ENCODE assay signal across 10 mouse cellular contexts in the genomic region with DNA sequence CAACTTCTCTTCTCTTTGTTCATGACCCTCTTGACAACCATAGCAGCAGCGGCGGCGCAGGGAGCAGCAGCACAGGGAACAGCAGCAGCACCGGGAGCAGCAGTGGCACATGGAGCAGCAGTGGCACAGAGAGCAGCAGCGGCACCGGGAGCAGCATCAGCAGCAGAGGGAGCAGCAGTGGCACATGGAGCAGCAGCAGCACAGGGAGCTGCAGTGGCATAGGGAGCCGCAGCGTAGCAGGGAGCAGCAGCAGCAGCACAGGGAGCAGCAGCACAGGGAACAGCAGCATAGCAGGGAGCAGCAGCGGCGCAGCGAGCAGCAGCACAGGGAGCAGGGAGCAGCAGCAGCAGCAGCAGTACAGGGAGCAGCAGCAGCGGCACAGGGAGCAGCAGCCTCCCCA. TPM values are rescaled to one million over a fixed set of nuclear protein-coding genes. Genes with fewer than 3 reads are reported as not detected.
DNase-seq lines count a peak whose midpoint lies in the region; ATAC-seq and TF ChIP-seq lines count a peak whose summit lies in the region.
"Had no signal": no experiment of that assay in that cellular context is flagged by ENCODE, and none has a peak within 500 bp of the region (broad histone marks: within the 10 kb centered on the region; RNA-seq: fewer than 3 reads in every experiment).

No protein-coding gene starts in this region.

- no peak for ATAC-seq in lung, postnatal 0 days
- ATAC-seq in embryonic facial prominence, embryonic 15.5 days (ENCODE audit: insufficient number of reproducible peaks, low FRiP score, low TSS enrichment, low read depth) = no peak
- ATAC-seq in intestine, embryonic 16.5 days = no peak
- no peak for ATAC-seq in stomach, embryonic 16.5 days (ENCODE audit: insufficient read depth, low FRiP score)

- 0 out of 2 replicates have a peak, but pooled peaks cover 3% of the 10 kb centered on the region for H3K4me1 ChIP-seq in lung, postnatal 0 days (ENCODE audit: insufficient read depth, low read depth, low read length)
- no peaks in the 10 kb centered on the region for H3K4me1 ChIP-seq in lung, adult 2 months (ENCODE audit: control insufficient read depth, insufficient read depth, low read length)
- H3K4me1 ChIP-seq in embryonic facial prominence, embryonic 15.5 days = peaks cover 10% of the 10 kb centered on the region
- H3K4me1 ChIP-seq in intestine, embryonic 16.5 days (ENCODE audit: control insufficient read depth, insufficient read depth, low read length) = peaks cover 10% of the 10 kb centered on the region
- H3K4me1 ChIP-seq in stomach, embryonic 16.5 days (ENCODE audit: control insufficient read depth, insufficient read depth, low read length) = peaks cover 13% of the 10 kb centered on the region; the same call in 1 of the 2 replicates

- TF ChIP-seq CTCF in lung, postnatal 0 days (IDR thresholded peaks at IDR 0.05) = peak; percentile 28; the same call in 1 of the 2 replicates
- TF ChIP-seq CTCF in lung, adult 2 months (IDR thresholded peaks at IDR 0.05; ENCODE audit: insufficient read depth, low read length) = no peak

- no peaks in the 10 kb centered on the region for H3K36me3 ChIP-seq in lung, postnatal 0 days (ENCODE audit: insufficient read depth, low read length)
- no peaks in the 10 kb centered on the region for H3K36me3 ChIP-seq in embryonic facial prominence, embryonic 15.5 days
- H3K36me3 ChIP-seq in intestine, embryonic 16.5 days (ENCODE audit: control insufficient read depth, insufficient read depth, low read length) = no peaks in the 10 kb centered on the region
- no peaks in the 10 kb centered on the region for H3K36me3 ChIP-seq in stomach, embryonic 16.5 days (ENCODE audit: control insufficient read depth, insufficient read depth, low read length)

- H3K27ac ChIP-seq in lung, postnatal 0 days (ENCODE audit: low read length) = no peak overlapping the region
- no peak overlapping the region for H3K27ac ChIP-seq in embryonic facial prominence, embryonic 15.5 days (replicated peaks)
- no peak overlapping the region for H3K27ac ChIP-seq in intestine, embryonic 16.5 days (ENCODE audit: low read length)
- H3K27ac ChIP-seq in stomach, embryonic 16.5 days (ENCODE audit: low read length) = no peak overlapping the region
- H3K27ac ChIP-seq: heart, adult 2 months had no signal

- 10% methylated on average over 12 of the region's 12 CpGs for WGBS in lung, postnatal 0 days
- 28% methylated on average over 12 of the region's 12 CpGs for WGBS in lung, adult 2 months
- WGBS in embryonic facial prominence, embryonic 15.5 days = 9% methylated on average over 12 of the region's 12 CpGs
- WGBS in intestine, embryonic 16.5 days = 21% methylated on average over 12 of the region's 12 CpGs
- 18% methylated on average over 12 of the region's 12 CpGs for WGBS in stomach, embryonic 16.5 days

- no peak for TF ChIP-seq POLR2A in lung, adult 2 months (IDR thresholded peaks at IDR 0.05; ENCODE audit: borderline replicate concordance, extremely low read depth, low read depth, low read length)

- no peak overlapping the region for H3K9ac ChIP-seq in lung, postnatal 0 days (replicated peaks; ENCODE audit: low read depth)
- no peak overlapping the region for H3K9ac ChIP-seq in embryonic facial prominence, embryonic 15.5 days
- peak overlapping the region; percentile 45; the same call in 1 of the 2 replicates for H3K9ac ChIP-seq in intestine, embryonic 16.5 days (ENCODE audit: low read depth, low read length)
- peak overlapping the region; percentile 43 for H3K9ac ChIP-seq in stomach, embryonic 16.5 days (ENCODE audit: low read length)

- DNase-seq in lung, postnatal 0 days (ENCODE audit: low spot score) = no peak
- DNase-seq in lung, adult 2 months = no peak
- no peak for DNase-seq in layer of hippocampus, postnatal 14 days (ENCODE audit: low spot score in 2 of 2)
- no peak for DNase-seq in ovary, postnatal 36 days (ENCODE audit: low spot score)
- DNase-seq: cerebellum, postnatal 10 days; heart, adult 2 months had no signal

- no peaks in the 10 kb centered on the region for H3K9me3 ChIP-seq in lung, postnatal 0 days (ENCODE audit: low read length)
- H3K9me3 ChIP-seq in embryonic facial prominence, embryonic 15.5 days (replicated peaks) = no peaks in the 10 kb centered on the region
- H3K9me3 ChIP-seq in intestine, embryonic 16.5 days (ENCODE audit: control insufficient read depth, low read length) = no peaks in the 10 kb centered on the region
- H3K9me3 ChIP-seq in stomach, embryonic 16.5 days (replicated peaks; ENCODE audit: control insufficient read depth, low read length) = no peaks in the 10 kb centered on the region

- no peak for TF ChIP-seq EP300 in lung, postnatal 0 days (IDR thresholded peaks at IDR 0.05)

- H3K4me3 ChIP-seq in lung, postnatal 0 days (ENCODE audit: low read depth, low read length) = no peak overlapping the region
- no peak overlapping the region for H3K4me3 ChIP-seq in lung, adult 2 months (replicated peaks; ENCODE audit: extremely low read depth, low read depth, low read length)
- H3K4me3 ChIP-seq in embryonic facial prominence, embryonic 15.5 days (replicated peaks) = no peak overlapping the region
- no peak overlapping the region for H3K4me3 ChIP-seq in intestine, embryonic 16.5 days (ENCODE audit: low read length)
- H3K4me3 ChIP-seq in stomach, embryonic 16.5 days (replicated peaks; ENCODE audit: low read length) = no peak overlapping the region
- H3K4me3 ChIP-seq: heart, adult 2 months; myocyte had no signal

- no peak overlapping the region for H3K4me2 ChIP-seq in lung, postnatal 0 days (replicated peaks; ENCODE audit: low read depth, low read length)
- peak overlapping the region; percentile 24 for H3K4me2 ChIP-seq in embryonic facial prominence, embryonic 15.5 days (replicated peaks)
- H3K4me2 ChIP-seq in intestine, embryonic 16.5 days (ENCODE audit: low read depth, low read length) = peak overlapping the region; percentile 16; the same call in 1 of the 2 replicates
- no peak overlapping the region for H3K4me2 ChIP-seq in stomach, embryonic 16.5 days (ENCODE audit: low read depth, low read length)

- H3K27me3 ChIP-seq in lung, postnatal 0 days (replicated peaks; ENCODE audit: insufficient read depth, low read length) = no peaks in the 10 kb centered on the region
- H3K27me3 ChIP-seq in embryonic facial prominence, embryonic 15.5 days = peaks cover 4% of the 10 kb centered on the region; the same call in 1 of the 2 replicates
- no peaks in the 10 kb centered on the region for H3K27me3 ChIP-seq in intestine, embryonic 16.5 days (replicated peaks; ENCODE audit: control insufficient read depth, insufficient read depth, low read length)
- no peaks in the 10 kb centered on the region for H3K27me3 ChIP-seq in stomach, embryonic 16.5 days (ENCODE audit: control insufficient read depth, insufficient read depth, low read length)

RNA-seq across cellular contexts. Expression of a gene that starts 5.0 kb away (rescaled TPM):
- polyA plus RNA-seq in lung, postnatal 0 days (2015; fragmentation: Nextera tagmentation; extraction: Ambion mirVana) = 26.3 and 27.4 TPM in 2 replicates
- polyA plus RNA-seq in lung, adult 2 months (2012; rRNA removed) = 136 and 146 TPM in 2 replicates
- 32.6 and 36.7 TPM in 2 replicates for polyA plus RNA-seq in embryonic facial prominence, embryonic 15.5 days (2015; fragmentation: Nextera tagmentation; extraction: Ambion mirVana)
- polyA plus RNA-seq in intestine, embryonic 16.5 days (2015; fragmentation: Nextera tagmentation; extraction: Ambion mirVana) = 12.2 and 13.5 TPM in 2 replicates
- polyA plus RNA-seq in stomach, embryonic 16.5 days (2015; fragmentation: Nextera tagmentation; extraction: Ambion mirVana) = 21.7 and 22.2 TPM in 2 replicates
- 10 to 100 TPM; 71.1 to 85.9 TPM for total RNA-seq in layer of hippocampus, postnatal 14 days (2021)

RNA-seq across cellular contexts. Expression of a gene that starts 10.6 kb away (rescaled TPM):
- 1.2 and 1.3 TPM in 2 replicates for polyA plus RNA-seq in lung, postnatal 0 days (2015; fragmentation: Nextera tagmentation; extraction: Ambion mirVana)
- polyA plus RNA-seq in lung, adult 2 months (2012; rRNA removed) = 1.1 and 1.2 TPM in 2 replicates
- 3.7 and 4.3 TPM in 2 replicates for polyA plus RNA-seq in embryonic facial prominence, embryonic 15.5 days (2015; fragmentation: Nextera tagmentation; extraction: Ambion mirVana)
- 5.2 and 6.6 TPM in 2 replicates for polyA plus RNA-seq in intestine, embryonic 16.5 days (2015; fragmentation: Nextera tagmentation; extraction: Ambion mirVana)
- polyA plus RNA-seq in stomach, embryonic 16.5 days (2015; fragmentation: Nextera tagmentation; extraction: Ambion mirVana) = 7.9 and 9.4 TPM in 2 replicates
- 10 to 100 TPM; 60.1 to 69.3 TPM for total RNA-seq in layer of hippocampus, postnatal 14 days (2021)

RNA-seq across cellular contexts. Expression of a gene that starts 16.9 kb away (rescaled TPM):
- 65.3 and 66.8 TPM in 2 replicates for polyA plus RNA-seq in lung, postnatal 0 days (2015; fragmentation: Nextera tagmentation; extraction: Ambion mirVana)
- polyA plus RNA-seq in lung, adult 2 months (2012; rRNA removed) = 237 and 263 TPM in 2 replicates
- 92.8 and 95.7 TPM in 2 replicates for polyA plus RNA-seq in embryonic facial prominence, embryonic 15.5 days (2015; fragmentation: Nextera tagmentation; extraction: Ambion mirVana)
- 81.9 and 87.6 TPM in 2 replicates for polyA plus RNA-seq in intestine, embryonic 16.5 days (2015; fragmentation: Nextera tagmentation; extraction: Ambion mirVana)
- 80.6 and 104 TPM in 2 replicates for polyA plus RNA-seq in stomach, embryonic 16.5 days (2015; fragmentation: Nextera tagmentation; extraction: Ambion mirVana)
- 10 to 100 TPM; 93.6 to 96.0 TPM for total RNA-seq in layer of hippocampus, postnatal 14 days (2021)

RNA-seq across cellular contexts. Expression of a gene that starts 56.2 kb away (rescaled TPM):
- 0.15 and 0.33 TPM in 2 replicates for polyA plus RNA-seq in lung, postnatal 0 days (2015; fragmentation: Nextera tagmentation; extraction: Ambion mirVana)
- polyA plus RNA-seq in lung, adult 2 months (2012; rRNA removed) = 1.7 and 2.1 TPM in 2 replicates
- 2.5 and 4.0 TPM in 2 replicates for polyA plus RNA-seq in embryonic facial prominence, embryonic 15.5 days (2015; fragmentation: Nextera tagmentation; extraction: Ambion mirVana)
- polyA plus RNA-seq in intestine, embryonic 16.5 days (2015; fragmentation: Nextera tagmentation; extraction: Ambion mirVana) = 1.1 and 1.4 TPM in 2 replicates
- polyA plus RNA-seq in stomach, embryonic 16.5 days (2015; fragmentation: Nextera tagmentation; extraction: Ambion mirVana) = 1.5 and 2.3 TPM in 2 replicates
- 100 to 1,000 TPM; 155 to 161 TPM for total RNA-seq in layer of hippocampus, postnatal 14 days (2021)

Comparison
In these comparisons a context has a peak if more than half of its experiments do, and no peak if none do; other contexts are left out.
1. H3K4me2 ChIP-seq: peak in embryonic facial prominence, embryonic 15.5 days (single experiment) and intestine, embryonic 16.5 days (single experiment); none in lung, postnatal 0 days (single experiment) and stomach, embryonic 16.5 days (single experiment).
2. H3K9ac ChIP-seq: peak in intestine, embryonic 16.5 days (single experiment) and stomach, embryonic 16.5 days (single experiment); none in lung, postnatal 0 days (single experiment) and embryonic facial prominence, embryonic 15.5 days (single experiment).